Mouse (Mus musculus) cortical plate, adult 2 months (tissue): Measurements from ENCODE around the gene Dusp22.

Experiments
- CTCF ChIP-seq: fragments of 200-500 bp; IDR thresholded peaks from 2 replicates; pipeline ENCODE4 v1.5.1; 2011; ENCODE audit warnings: mild to moderate bottlenecking, control low read depth, low read length; ENCODE audit not compliant: insufficient read depth; ENCODE audit errors: extremely low read depth
- POLR2A ChIP-seq: fragments of 200-500 bp; IDR thresholded peaks from 2 replicates; pipeline ENCODE4 v1.6.1; 2011; ENCODE audit warnings: mild to moderate bottlenecking, low read length, control low read depth; ENCODE audit not compliant: insufficient read depth; ENCODE audit errors: extremely low read depth

DNA sequence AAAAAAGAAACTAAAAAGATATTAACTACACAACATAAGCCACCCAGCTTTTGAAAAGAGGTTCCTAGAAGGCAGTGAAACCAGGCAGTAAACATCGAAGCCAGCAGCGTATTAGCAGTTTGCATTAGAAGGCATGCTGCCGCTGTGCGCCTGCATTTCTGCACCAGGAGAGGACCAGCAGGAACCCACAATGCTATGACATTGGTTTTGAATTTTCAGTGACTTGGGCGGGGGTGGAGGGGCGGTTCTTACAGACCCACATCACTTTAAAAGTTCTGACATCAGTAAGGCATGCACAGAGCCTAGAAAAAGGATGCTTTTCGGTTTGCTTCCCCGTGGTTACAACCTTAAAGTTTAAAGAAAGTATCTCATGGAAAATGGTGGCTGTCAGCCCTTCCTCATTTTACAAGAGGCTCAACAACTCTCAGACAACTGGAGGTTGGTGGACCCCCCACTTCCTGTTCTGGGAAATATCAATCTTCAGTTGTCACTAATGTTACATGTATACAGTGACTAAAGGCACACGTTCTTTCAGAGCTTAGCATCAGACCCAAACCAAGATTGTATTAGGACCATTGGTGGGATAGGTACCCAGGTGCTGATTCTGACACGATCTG lies 29.9 kb upstream of the Dusp22 start:
- TF ChIP-seq CTCF (no peak), POLR2A (no peak)
